Mouse (Mus musculus) ES-E14 (cell line): ENCODE measurements around the gene Rd3l. TPM values are rescaled to one million over a fixed set of nuclear protein-coding genes. Genes with fewer than 3 reads are reported as not detected.

Experiments
- DNase-seq: peaks from one replicate; pipeline ENCODE4 v3.0.0-alpha.2; 2013; ENCODE audit warnings: low read depth, low spot score
- H3K27ac ChIP-seq: 2 replicates; pipeline ENCODE4 v1.5.1; 2012; ENCODE audit warnings: low read depth, mild to moderate bottlenecking, low read length, moderate library complexity, mixed read lengths; ENCODE audit not compliant: poor library complexity, insufficient read depth, severe bottlenecking
- H3K36me3 ChIP-seq: 2 replicates; pipeline ENCODE4 v1.6.1; 2012; ENCODE audit warnings: mild to moderate bottlenecking, low read length, moderate library complexity, mixed read lengths; ENCODE audit not compliant: control insufficient read depth, poor library complexity, insufficient read depth, severe bottlenecking
- H3K4me1 ChIP-seq, 2 experiments: fragments of 150-350 bp in 1 of 2; sonication (generic) in 1 of 2; 2 replicates each; pipeline ENCODE4 v1.6.1; 2012; ENCODE audit warnings: low read length in 2 of 2, mild to moderate bottlenecking in 1 of 2, mixed read lengths in 1 of 2; ENCODE audit not compliant: control insufficient read depth in 2 of 2, insufficient read depth in 2 of 2, poor library complexity in 1 of 2
- H3K4me3 ChIP-seq, 2 experiments: fragments of 150-350 bp in 1 of 2; sonication (generic) in 1 of 2; 2 replicates each; pipeline ENCODE4 v1.5.1; 2012; ENCODE audit warnings: low read length in 2 of 2, low read depth in 1 of 2, mild to moderate bottlenecking in 1 of 2, mixed read lengths in 1 of 2; ENCODE audit not compliant: insufficient read depth in 1 of 2, poor library complexity in 1 of 2, severe bottlenecking in 1 of 2
- H3K9ac ChIP-seq: 2 replicates; pipeline ENCODE4 v1.6.1; 2012; ENCODE audit warnings: low read depth, mild to moderate bottlenecking, low read length, mixed read lengths; ENCODE audit not compliant: poor library complexity, insufficient read depth, severe bottlenecking
- H3K9me3 ChIP-seq: fragments of 150-350 bp; sonication (generic); 2 replicates; pipeline ENCODE4 v1.6.1; 2012; ENCODE audit warnings: low read depth, mild to moderate bottlenecking, low read length; ENCODE audit not compliant: control insufficient read depth, insufficient read depth
- CHD2 ChIP-seq: IDR thresholded peaks from 2 replicates; pipeline ENCODE4 v1.6.1; 2014; ENCODE audit warnings: mild to moderate bottlenecking, low read depth, low read length, inconsistent platforms
- HCFC1 ChIP-seq: IDR thresholded peaks from 2 replicates; pipeline ENCODE4 v1.6.1; 2012; ENCODE audit warnings: low read length, inconsistent platforms, borderline replicate concordance; ENCODE audit not compliant: insufficient read depth
- MAFK ChIP-seq: IDR thresholded peaks from 2 replicates; pipeline ENCODE4 v1.6.1; 2014; ENCODE audit warnings: mild to moderate bottlenecking, low read depth, low read length, inconsistent platforms; ENCODE audit not compliant: insufficient read depth
- ZC3H11A ChIP-seq: IDR thresholded peaks from 2 replicates; pipeline ENCODE4 v1.6.1; 2012; ENCODE audit warnings: low read depth, mild to moderate bottlenecking, inconsistent platforms, low read length, borderline replicate concordance
- ZNF384 ChIP-seq: IDR thresholded peaks from 2 replicates; pipeline ENCODE4 v1.6.1; 2012; ENCODE audit warnings: low read depth, low read length, inconsistent platforms
- in situ Hi-C, 2 experiments: fragments of 600-800 bp; cut with MboI; formaldehyde crosslinking; loops; one replicate each; pipeline ENCODE4 v1.15.1; 2025; ENCODE audit warnings: low sequenced_read_pairs in 2 of 2, inconsistent platforms in 1 of 2; ENCODE audit not compliant: unreplicated experiment in 2 of 2
- total RNA-seq: library from RNA; depleted of rRNA; stranded (reverse); fragments of 300-350 nt; gene quantifications from 2 replicates; pipeline ENCODE4 v1.2.3, GENCODE M21; 2012

The Rd3l gene
- total RNA-seq, 1 experiment: not detected

DNA sequence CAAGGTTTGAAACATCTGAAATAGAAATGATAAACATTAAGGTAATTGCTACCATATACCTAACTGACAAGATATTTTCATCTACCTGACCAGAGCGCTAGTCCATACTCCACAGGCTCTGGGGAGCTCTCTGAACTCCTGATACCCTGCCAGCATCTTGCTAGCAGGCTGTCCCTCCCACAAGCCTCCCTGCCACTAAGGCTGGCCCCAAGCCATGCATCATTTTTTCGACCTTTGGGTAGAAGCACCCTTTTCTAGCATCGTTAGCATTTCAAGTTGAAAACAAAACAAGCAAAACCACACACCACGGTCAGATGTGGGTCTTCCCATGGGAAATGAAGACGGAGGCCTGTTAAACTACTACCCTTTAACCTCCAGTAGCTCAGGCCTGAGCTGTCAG lies 17.8 kb downstream of the Rd3l start:
- H3K36me3 ChIP-seq: peaks cover 30% of the 10 kb centered on the region
- H3K27ac ChIP-seq: no peak overlapping the region
- no peak overlapping the region for H3K4me3 ChIP-seq
- no peaks in the 10 kb centered on the region for H3K9me3 ChIP-seq
- TF ChIP-seq CHD2: no peak
- TF ChIP-seq ZNF384: no peak
- TF ChIP-seq HCFC1: no peak
- no peak for TF ChIP-seq MAFK
- TF ChIP-seq ZC3H11A: no peak
- no peak overlapping the region for H3K9ac ChIP-seq
- no peak for DNase-seq
- H3K4me1 ChIP-seq: peaks cover 2 to 3% of the 10 kb centered on the region in 2 experiments; a peak in 1 of 4 replicates
- in situ Hi-C loops: no loop called here

DNA sequence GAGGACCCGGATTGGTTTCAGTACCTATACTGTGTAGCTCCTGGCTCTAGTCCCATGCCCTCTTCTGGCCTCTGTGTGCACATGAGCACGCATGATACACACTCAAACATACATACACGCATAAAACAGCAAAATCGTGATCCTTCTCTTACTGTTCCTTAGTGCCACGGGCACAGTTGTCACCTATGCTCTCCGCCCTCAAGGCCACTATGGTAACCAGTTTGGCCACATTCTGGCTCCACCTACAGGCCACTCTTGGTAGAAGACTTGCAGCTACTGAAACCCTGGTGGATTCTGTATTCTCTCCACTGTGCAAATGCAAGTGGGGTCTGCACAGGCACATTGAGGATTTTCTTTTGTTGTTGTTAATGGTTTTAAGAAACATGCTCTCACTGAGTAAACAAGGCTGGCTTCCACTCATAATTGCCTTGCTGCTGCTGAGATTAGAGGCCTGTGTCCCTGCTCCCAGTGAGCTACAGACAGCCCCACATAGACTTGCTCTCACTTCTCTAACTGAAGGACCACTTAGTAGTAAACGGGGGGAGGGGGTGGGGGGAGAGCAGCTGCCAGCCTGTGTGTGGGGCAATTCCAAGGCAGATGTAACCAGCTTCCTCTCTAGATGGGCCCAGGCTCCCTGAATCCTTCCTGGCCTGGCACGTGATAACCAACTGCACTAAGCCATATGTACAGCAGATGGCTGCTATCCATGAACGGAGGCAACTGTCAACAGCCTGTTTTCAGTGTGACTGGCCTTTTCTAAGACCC lies 22.8 kb downstream of the Rd3l start:
- Histone ChIP-seq H3K36me3 (peaks cover 30% of the 10 kb centered on the region), H3K9ac (no peak overlapping the region), H3K9me3 (no peaks in the 10 kb centered on the region), H3K27ac (no peak overlapping the region), H3K4me1 (no peaks in the 10 kb centered on the region), H3K4me3 (no peak overlapping the region)
- in situ Hi-C loops: no loop called here
- TF ChIP-seq CHD2 (no peak), MAFK (no peak), HCFC1 (no peak), ZC3H11A (no peak), ZNF384 (no peak)
- DNase-seq: no peak

DNA sequence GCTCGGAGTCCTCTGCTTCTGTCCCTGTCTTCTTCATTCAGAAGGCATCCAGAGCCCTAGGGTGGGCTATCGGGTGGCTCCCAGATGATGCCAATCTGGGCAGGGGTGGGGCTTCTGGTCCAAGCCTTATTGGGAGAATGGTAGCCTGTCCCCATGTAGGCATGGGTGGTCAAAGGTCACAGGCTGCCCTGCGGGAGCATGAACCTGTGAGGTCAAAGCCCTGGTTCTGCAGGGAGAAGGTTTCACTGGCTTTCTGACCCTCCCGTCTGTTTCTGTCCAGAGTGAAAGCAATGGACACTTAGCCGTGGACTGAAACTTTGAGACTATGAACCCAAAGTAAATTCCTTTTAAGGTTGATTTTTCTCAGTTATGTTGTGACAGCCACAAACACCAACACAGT lies 24.9 kb downstream of the Rd3l start:
- Histone ChIP-seq H3K4me3 (no peak overlapping the region), H3K9me3 (no peaks in the 10 kb centered on the region), H3K9ac (no peak overlapping the region), H3K36me3 (peaks cover 17% of the 10 kb centered on the region), H3K4me1 (no peaks in the 10 kb centered on the region), H3K27ac (no peak overlapping the region)
- in situ Hi-C loops: no loop called here
- no peak for TF ChIP-seq CHD2
- no peak for TF ChIP-seq ZC3H11A
- TF ChIP-seq MAFK: no peak
- TF ChIP-seq HCFC1: no peak
- no peak for TF ChIP-seq ZNF384
- DNase-seq: no peak

DNA sequence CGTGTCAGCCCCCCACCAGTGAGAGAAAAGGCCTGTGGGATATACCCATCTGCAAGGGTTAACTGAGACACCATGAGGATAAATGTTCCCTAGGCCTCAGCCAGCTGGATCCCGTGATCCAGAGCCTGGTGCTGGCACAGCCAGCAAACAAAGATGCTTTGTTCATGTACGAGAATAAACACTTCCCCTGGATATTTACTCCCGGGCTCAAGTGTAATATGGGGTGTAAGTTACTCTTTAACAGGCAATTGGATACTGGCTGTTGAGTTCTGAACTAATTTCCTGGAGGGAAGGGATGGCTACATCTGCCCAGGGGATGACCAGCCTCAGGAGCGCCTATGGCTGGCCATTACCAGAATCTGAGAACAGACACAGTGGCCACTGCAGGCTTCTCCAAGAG lies 29.4 kb downstream of the Rd3l start:
- TF ChIP-seq ZC3H11A: no peak
- no peak for TF ChIP-seq ZNF384
- no peak for TF ChIP-seq HCFC1
- no peak for TF ChIP-seq MAFK
- no peak for TF ChIP-seq CHD2
- H3K4me3 ChIP-seq: no peak overlapping the region
- no peaks in the 10 kb centered on the region for H3K36me3 ChIP-seq
- no peak overlapping the region for H3K9ac ChIP-seq
- no peaks in the 10 kb centered on the region for H3K4me1 ChIP-seq
- DNase-seq: no peak
- in situ Hi-C loops: no loop called here
- H3K9me3 ChIP-seq: no peaks in the 10 kb centered on the region
- no peak overlapping the region for H3K27ac ChIP-seq

DNA sequence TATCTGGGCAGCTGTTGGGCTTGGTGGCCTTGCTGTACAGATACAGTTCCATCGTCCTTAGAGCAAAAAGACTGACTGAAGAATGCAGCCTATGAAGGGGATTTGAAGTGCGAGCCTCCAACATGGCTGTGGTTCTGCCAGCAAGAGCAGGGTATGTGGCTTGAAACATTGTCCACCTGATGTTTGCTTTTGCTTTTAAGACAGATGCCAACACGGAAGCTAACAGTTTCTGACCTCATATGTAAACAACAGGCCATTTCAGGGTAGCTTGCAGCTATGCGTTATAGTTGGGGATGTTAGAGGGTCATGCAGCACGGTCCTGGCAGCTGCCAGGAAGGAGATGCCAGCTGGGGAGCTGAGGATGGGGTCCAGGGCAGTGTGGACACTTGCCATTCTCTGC lies 30.6 kb downstream of the Rd3l start:
- no peak overlapping the region for H3K4me3 ChIP-seq
- H3K27ac ChIP-seq: no peak overlapping the region
- peaks cover 0 to 2% of the 10 kb centered on the region in 2 experiments; a peak in 1 of 4 replicates for H3K4me1 ChIP-seq
- H3K9ac ChIP-seq: no peak overlapping the region
- H3K9me3 ChIP-seq: no peaks in the 10 kb centered on the region
- DNase-seq: no peak
- no peak for TF ChIP-seq CHD2
- TF ChIP-seq ZNF384: no peak
- no peak for TF ChIP-seq HCFC1
- no peak for TF ChIP-seq MAFK
- TF ChIP-seq ZC3H11A: no peak
- no peaks in the 10 kb centered on the region for H3K36me3 ChIP-seq
- in situ Hi-C loops: no loop called here
